Mouse (Mus musculus) lung, adult 2 months (tissue): ENCODE measurements around the gene Pnpo.

Source experiments
- CTCF ChIP-seq: fragments of 200-500 bp; IDR thresholded peaks from 2 replicates; pipeline ENCODE4 v1.5.1; 2011; ENCODE audit warnings: mild to moderate bottlenecking, low read length, control low read depth; ENCODE audit not compliant: insufficient read depth
- POLR2A ChIP-seq: fragments of 200-500 bp; IDR thresholded peaks from 2 replicates; pipeline ENCODE4 v1.6.1; 2011; ENCODE audit warnings: low read depth, mild to moderate bottlenecking, control low read depth, low read length, borderline replicate concordance; ENCODE audit errors: extremely low read depth

DNA sequence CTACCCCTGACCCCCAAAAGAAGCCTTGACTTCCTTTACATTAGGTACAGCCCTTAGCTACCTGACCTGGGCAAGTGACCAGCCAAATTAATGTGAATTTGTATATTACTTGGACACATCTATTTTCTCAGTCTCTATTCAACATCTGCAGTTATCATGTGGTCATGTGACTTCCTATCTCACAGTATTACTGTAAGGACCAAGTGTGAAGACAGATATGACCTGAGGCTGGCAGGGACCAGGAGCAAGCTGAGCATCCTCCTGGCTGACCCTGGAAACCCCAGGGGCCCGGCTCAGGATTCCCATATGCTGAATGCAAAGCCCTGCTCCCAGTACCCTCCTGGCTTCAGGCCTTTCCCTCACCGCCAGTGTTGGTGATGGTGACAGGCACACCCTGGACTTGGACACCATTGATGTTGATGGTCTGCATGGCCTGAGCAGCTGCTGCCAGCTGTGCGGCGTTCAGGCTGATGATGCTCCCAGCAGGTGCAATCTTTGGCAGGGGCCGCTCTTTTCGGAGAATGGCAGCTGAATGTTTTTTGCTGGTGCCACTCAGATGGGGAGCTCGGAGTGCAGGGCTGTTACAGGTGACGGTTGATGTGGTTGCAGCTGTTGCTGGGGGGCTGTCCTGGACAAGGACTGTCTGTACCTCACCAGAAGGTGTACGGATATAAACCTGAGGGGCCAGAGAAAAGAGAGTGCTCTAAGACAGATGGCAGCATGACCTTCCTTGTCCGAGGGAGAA is 13.4 kb upstream of the Pnpo start:
- TF ChIP-seq POLR2A (no peak), CTCF (no peak)
